Mouse (Mus musculus) small intestine, adult 2 months (tissue): ENCODE measurements around the gene Fblim1.

Experiments
- CTCF ChIP-seq: fragments of 200-500 bp; IDR thresholded peaks from 2 replicates; pipeline ENCODE4 v1.5.1; 2012; ENCODE audit warnings: low read depth, mild to moderate bottlenecking, control low read depth, inconsistent platforms, low read length, moderate library complexity, mixed read lengths; ENCODE audit not compliant: insufficient replicate concordance, insufficient read length; ENCODE audit errors: extremely low read depth
- POLR2A ChIP-seq: fragments of 200-500 bp; IDR thresholded peaks from 2 replicates; pipeline ENCODE4 v1.6.1; 2012; ENCODE audit warnings: low read depth, mild to moderate bottlenecking, control low read depth, inconsistent platforms, low read length, moderate library complexity

DNA sequence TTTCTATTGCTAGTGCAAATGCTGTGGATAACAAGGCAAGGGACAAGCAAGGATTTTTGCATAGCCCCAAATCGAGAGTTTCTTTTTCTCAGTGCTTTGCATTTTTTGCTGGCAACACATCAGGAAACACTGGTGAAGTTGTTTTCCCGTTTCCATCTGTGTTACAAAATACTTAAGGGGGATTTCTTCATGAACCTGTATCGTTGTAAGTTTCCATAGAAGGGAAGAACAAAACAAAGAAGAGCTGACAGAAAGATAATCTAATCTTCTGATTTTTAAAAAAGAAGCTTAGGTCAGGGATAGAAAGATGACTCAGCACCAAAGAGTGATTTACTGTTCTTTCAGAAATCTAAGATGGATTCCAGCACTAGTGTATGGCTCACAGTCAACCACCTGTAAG is 65.1 kb downstream of the Fblim1 start:
- TF ChIP-seq CTCF (no peak), POLR2A (no peak)
